Mouse (Mus musculus) lung, adult 2 months (tissue): Measurements from ENCODE around the gene Cer1.

Experiments used
- CTCF ChIP-seq: fragments of 200-500 bp; IDR thresholded peaks from 2 replicates; pipeline ENCODE4 v1.5.1; 2011; ENCODE audit warnings: mild to moderate bottlenecking, low read length, control low read depth; ENCODE audit not compliant: insufficient read depth
- POLR2A ChIP-seq: fragments of 200-500 bp; IDR thresholded peaks from 2 replicates; pipeline ENCODE4 v1.6.1; 2011; ENCODE audit warnings: low read depth, mild to moderate bottlenecking, control low read depth, low read length, borderline replicate concordance; ENCODE audit errors: extremely low read depth

DNA sequence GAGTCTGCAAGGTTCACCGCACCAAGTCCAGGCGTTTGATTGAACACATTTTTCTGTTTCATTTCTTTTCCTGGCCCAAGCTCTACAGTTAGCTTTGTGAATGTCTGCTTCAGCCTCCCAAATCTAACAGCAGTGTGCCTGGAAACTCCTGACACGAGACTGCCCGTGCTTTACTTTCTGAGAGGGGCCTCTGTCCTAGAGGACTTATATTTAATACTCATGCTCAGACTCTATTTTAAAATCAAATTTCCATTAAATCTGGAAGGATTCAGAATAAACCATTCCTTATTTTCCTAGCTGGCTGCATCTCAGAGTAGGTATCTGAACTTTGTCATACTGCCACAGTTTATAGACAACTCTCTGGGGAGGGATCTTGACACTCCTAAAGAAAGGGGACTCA lies 5.6 kb upstream of the Cer1 start:
- TF ChIP-seq CTCF = no peak
- TF ChIP-seq POLR2A = no peak
